Mouse (Mus musculus) hindbrain, embryonic 13.5 days (tissue): Measurements from ENCODE around the gene Snx25. TPM values are rescaled to one million over a fixed set of nuclear protein-coding genes. Genes with fewer than 3 reads are reported as not detected.

Experiments
- ATAC-seq: fragments of 200-750 bp; cut with Nextera tagmentation; 2 replicates; pipeline ENCODE4 v1.8.0; 2017; ENCODE audit warnings: moderate TSS enrichment; ENCODE audit not compliant: low FRiP score
- H3K27ac ChIP-seq: fragments of 300-500 bp; sonication (generic); 2 replicates; pipeline ENCODE4 v1.5.1; 2015; ENCODE audit warnings: inconsistent platforms, mild to moderate bottlenecking, moderate library complexity
- H3K27me3 ChIP-seq: fragments of 300-500 bp; sonication (generic); 2 replicates; pipeline ENCODE4 v1.6.1; 2015; ENCODE audit warnings: mild to moderate bottlenecking, inconsistent platforms
- H3K36me3 ChIP-seq: fragments of 300-500 bp; sonication (generic); 2 replicates; pipeline ENCODE4 v1.6.1; 2015; ENCODE audit warnings: mild to moderate bottlenecking, inconsistent platforms
- H3K4me1 ChIP-seq: fragments of 300-500 bp; sonication (generic); replicated peaks from 2 replicates; pipeline ENCODE4 v1.6.1; 2015; ENCODE audit warnings: inconsistent platforms
- H3K4me2 ChIP-seq: fragments of 300-500 bp; sonication (generic); 2 replicates; pipeline ENCODE4 v1.6.1; 2015; ENCODE audit warnings: inconsistent platforms, mild to moderate bottlenecking, moderate library complexity
- H3K4me3 ChIP-seq: fragments of 300-500 bp; sonication (generic); 2 replicates; pipeline ENCODE4 v1.5.1; 2015; ENCODE audit warnings: mild to moderate bottlenecking, inconsistent platforms
- H3K9ac ChIP-seq: fragments of 300-500 bp; sonication (generic); 2 replicates; pipeline ENCODE4 v1.6.1; 2015; ENCODE audit warnings: mild to moderate bottlenecking, inconsistent platforms
- H3K9me3 ChIP-seq: fragments of 300-500 bp; sonication (generic); 2 replicates; pipeline ENCODE4 v1.6.1; 2016; ENCODE audit warnings: inconsistent platforms
- WGBS: fragments of 180-500 bp; shearing (Covaris S2); methylation state at CpG from one replicate; pipeline ENCODE4 v1.1.7; 2015; 5-methylcytosine and 5-hydroxymethylcytosine counted together
- polyA plus RNA-seq: library from polyadenylated mRNA; unstranded; fragments of >200 nt; fragmentation: Nextera tagmentation; extraction: Ambion mirVana; gene quantifications from 2 replicates; pipeline ENCODE4 v1.2.1, GENCODE M21; 2015

Snx25 gene
- polyA plus RNA-seq, result 6.4 TPM in 2 replicates

DNA sequence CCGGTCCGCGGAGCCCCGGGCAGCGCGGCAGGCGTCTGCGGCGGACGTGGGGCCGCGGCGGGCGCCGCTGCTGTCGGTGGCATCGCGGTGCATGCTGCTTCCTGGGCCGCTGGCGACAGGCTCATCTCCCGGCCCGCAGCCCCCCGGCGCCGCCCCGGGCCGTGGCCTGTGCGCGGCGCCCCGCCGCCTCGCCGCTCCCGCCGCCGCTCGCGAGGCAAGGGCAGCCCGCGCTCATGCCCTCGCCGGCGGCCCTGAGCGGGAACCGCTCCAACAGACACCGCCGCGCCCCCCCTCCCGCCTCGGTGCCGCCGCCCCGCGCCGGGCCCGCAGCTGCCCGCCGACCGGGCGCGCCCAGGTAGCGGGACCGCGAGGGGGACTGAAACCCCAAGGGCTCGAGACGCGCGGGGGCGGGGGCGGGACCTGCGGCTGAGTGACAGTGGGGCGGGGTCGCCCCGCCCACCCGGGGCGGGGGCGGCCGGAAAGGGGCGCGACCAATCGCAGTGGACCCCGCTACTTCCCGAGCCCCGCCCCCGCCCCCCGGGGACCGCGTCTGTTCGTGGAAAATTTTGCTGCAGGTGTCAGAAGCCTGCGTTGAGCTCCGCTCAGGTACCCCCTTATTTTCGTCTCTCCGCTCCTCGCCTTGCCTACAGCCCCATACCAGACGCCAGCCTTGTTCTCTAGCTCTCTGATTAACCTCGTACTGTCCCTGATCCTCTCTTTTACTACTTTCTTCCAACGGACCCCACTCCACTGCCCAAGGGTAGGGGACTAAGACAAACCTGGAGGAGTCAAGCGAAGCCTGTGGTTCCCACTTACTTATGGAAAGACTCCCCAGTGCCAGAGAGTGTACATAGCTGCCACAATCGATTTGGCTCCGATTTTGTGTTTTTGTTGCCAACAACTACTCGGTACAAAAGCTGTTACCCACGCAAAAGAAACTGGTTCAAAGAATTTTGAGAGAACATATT, at the start of gene Snx25:
TSS of gene Snx25 (minus strand) at position 96 of the 968 bp plus-strand sequence.
- WGBS, result 4% methylated on average over 45 of the region's 103 CpGs
- Histone ChIP-seq H3K9me3 (no peaks in the 10 kb centered on the region), H3K27me3 (peaks cover 22% of the 10 kb centered on the region), H3K27ac (peak within 1 kb of the TSS; percentile 86), H3K36me3 (no peaks in the 10 kb centered on the region), H3K9ac (peak within 1 kb of the TSS; percentile 92), H3K4me3 (peak within 1 kb of the TSS; percentile 82), H3K4me2 (peak within 1 kb of the TSS; percentile 86), H3K4me1 (peaks cover 17% of the 10 kb centered on the region)
- peak; percentile 89 for ATAC-seq

DNA sequence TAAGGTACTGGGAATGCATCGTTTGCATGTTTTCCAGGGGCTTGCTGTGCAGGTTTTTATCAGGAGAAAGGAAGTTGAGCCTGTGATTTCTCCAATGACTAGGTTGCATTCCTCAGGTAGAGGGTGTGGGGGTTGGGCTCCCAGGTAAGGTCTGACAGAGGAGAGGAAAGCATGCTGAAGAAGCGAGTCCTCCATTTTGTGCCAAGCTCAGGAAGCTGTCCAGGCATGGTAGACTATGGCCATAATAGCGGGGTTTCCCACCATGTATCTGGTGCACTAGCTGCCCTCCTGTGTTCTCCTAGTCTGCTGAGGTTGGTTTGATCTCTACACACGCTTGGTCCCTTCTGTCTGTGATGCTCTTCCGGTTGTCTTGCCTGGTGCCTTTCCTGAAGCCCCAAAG, 45.7 kb upstream of the Snx25 start:
- WGBS, result 90% methylated on average over 5 of the region's 5 CpGs
- Histone ChIP-seq H3K27ac (no peak overlapping the region), H3K27me3 (no peaks in the 10 kb centered on the region), H3K36me3 (peaks cover 57% of the 10 kb centered on the region), H3K9ac (no peak overlapping the region), H3K4me1 (no peaks in the 10 kb centered on the region), H3K4me2 (no peak overlapping the region), H3K9me3 (no peaks in the 10 kb centered on the region), H3K4me3 (no peak overlapping the region)
- ATAC-seq, result no peak

DNA sequence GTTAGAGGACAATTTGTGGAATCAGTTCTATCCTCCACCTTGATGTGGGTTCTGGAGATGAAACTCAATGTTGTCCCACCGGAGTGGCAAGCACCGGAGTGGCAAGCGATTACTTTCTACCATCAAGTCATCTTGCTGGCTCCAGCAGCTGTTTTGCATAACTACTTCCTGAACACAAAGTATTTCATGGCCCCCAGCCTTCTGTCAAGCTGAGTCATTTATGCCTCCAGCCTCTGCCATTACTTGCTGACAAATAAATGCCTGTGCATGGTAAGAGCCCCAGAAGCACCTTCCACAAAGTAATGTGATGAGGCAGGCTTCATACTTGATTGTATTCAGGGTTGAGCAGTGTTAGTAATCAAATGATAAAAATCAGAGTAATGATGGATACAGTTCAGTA, 44.9 kb upstream of the Snx25 start:
- 92% methylated on average over 3 of the region's 3 CpGs for WGBS
- Histone ChIP-seq H3K9me3 (no peaks in the 10 kb centered on the region), H3K4me2 (no peak overlapping the region), H3K36me3 (peaks cover 59% of the 10 kb centered on the region), H3K4me1 (no peaks in the 10 kb centered on the region), H3K27me3 (no peaks in the 10 kb centered on the region), H3K4me3 (no peak overlapping the region), H3K27ac (no peak overlapping the region), H3K9ac (no peak overlapping the region)
- ATAC-seq, result no peak

- 95% methylated on average over 8 of the region's 8 CpGs for whole genome bisulfite sequencing
- Histone ChIP-seq H3K4me2 (no peak overlapping the region), H3K27me3 (no peaks in the 10 kb centered on the region), H3K36me3 (peaks cover 50% of the 10 kb centered on the region), H3K27ac (no peak overlapping the region), H3K4me3 (no peak overlapping the region), H3K4me1 (no peaks in the 10 kb centered on the region), H3K9ac (no peak overlapping the region), H3K9me3 (no peaks in the 10 kb centered on the region)
- ATAC-seq, result no peak
Observed at GRCm38 (mm10) chr8:46193100-46193499, 41.1 kb upstream of the Snx25 start.

DNA sequence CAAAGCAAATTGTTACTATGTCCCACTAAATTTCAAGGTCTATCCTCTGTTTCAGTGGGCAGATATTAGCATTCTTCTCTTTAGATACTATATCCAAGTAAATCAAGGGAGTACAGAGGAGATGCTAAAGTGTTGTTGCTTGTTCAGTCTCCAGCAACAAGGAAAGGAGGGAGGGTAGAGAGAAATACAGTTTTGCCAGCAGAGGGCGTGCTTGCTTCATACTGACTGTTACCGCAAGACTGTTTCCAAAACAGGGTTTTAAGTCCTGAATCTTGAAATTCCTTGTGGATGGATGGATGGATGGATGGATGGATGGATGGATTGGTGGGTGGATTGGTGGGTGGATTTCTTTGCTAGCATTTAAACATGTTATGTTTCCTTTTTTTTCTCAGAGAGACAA, 33.4 kb upstream of the Snx25 start:
- Histone ChIP-seq H3K9me3 (no peaks in the 10 kb centered on the region), H3K4me3 (no peak overlapping the region), H3K27me3 (no peaks in the 10 kb centered on the region), H3K9ac (no peak overlapping the region), H3K27ac (no peak overlapping the region), H3K4me1 (no peaks in the 10 kb centered on the region), H3K36me3 (peaks cover 9% of the 10 kb centered on the region), H3K4me2 (no peak overlapping the region)
- WGBS, result 5% methylated on average over 2 of the region's 2 CpGs
- ATAC-seq, result no peak

DNA sequence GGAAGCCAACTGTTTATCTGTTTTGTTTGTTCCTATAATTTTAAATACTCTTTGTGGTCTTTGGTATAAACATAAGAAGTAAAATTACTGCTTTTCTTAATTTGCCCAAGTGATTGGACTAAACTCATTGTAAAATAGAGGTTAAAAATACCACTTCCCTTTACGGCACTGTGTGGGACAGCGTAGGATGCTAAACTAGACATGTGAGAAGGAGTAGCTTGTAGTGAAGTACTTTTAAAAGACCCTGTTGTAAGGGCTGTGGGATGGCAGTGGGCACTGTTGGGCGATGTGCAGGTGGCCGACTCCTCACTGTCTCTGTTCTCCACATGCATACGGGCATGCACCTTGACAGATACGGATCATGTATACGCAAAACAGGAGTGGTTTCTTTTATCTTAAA, 28.2 kb upstream of the Snx25 start:
- 99% methylated on average over 7 of the region's 7 CpGs for WGBS
- no peak for ATAC-seq
- no peak overlapping the region for H3K4me2 ChIP-seq
- no peak overlapping the region for H3K27ac ChIP-seq
- H3K4me1 ChIP-seq, result no peaks in the 10 kb centered on the region
- no peak overlapping the region for H3K4me3 ChIP-seq
- no peaks in the 10 kb centered on the region for H3K27me3 ChIP-seq
- H3K9ac ChIP-seq, result no peak overlapping the region
- peaks cover 13% of the 10 kb centered on the region for H3K36me3 ChIP-seq
- H3K9me3 ChIP-seq, result no peaks in the 10 kb centered on the region

GRCm38 (mm10) chr8:46173651-46174050, 21.7 kb upstream of the Snx25 start:
- Histone ChIP-seq H3K27ac (no peak overlapping the region), H3K27me3 (no peaks in the 10 kb centered on the region), H3K4me1 (no peaks in the 10 kb centered on the region), H3K36me3 (peaks cover 29% of the 10 kb centered on the region), H3K9me3 (no peaks in the 10 kb centered on the region), H3K4me3 (no peak overlapping the region), H3K9ac (no peak overlapping the region), H3K4me2 (no peak overlapping the region)
- ATAC-seq, result no peak
- 90% methylated on average over 2 of the region's 2 CpGs for WGBS

DNA sequence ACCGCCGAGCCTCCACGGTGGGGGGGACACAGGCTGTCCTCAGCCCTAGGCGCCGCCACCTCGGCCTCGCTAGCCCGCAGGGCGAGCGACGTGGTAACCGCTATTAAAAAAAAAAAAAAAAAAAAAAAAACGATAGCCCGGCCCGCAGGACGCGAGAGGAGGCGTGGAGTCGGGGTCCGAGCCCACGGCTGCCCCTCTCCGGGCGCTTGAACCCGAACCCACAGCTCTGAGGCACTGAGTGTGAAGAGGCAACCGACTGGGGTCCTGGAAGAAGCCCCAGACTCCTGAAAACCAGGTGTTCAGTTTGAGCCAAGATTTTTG, 11.9 kb upstream of the Snx25 start:
- H3K4me3 ChIP-seq, result peak overlapping the region; percentile 61
- peaks cover 23% of the 10 kb centered on the region for H3K4me1 ChIP-seq
- under 1% methylated on average over 24 of the region's 25 CpGs for WGBS
- H3K27me3 ChIP-seq, result no peaks in the 10 kb centered on the region
- peak overlapping the region; percentile 89 for H3K27ac ChIP-seq
- no peak; the same call in 1 of the 2 replicates for ATAC-seq
- H3K36me3 ChIP-seq, result peaks cover 6% of the 10 kb centered on the region; the same call in 1 of the 2 replicates
- H3K9ac ChIP-seq, result peak overlapping the region; percentile 82
- no peaks in the 10 kb centered on the region for H3K9me3 ChIP-seq
- H3K4me2 ChIP-seq, result peak overlapping the region; percentile 73

GRCm38 (mm10) chr8:46162953-46163869, 11.3 kb upstream of the Snx25 start:
- H3K27ac ChIP-seq, result peak overlapping the region; percentile 89
- no peaks in the 10 kb centered on the region for H3K27me3 ChIP-seq
- 2% methylated on average over 71 of the region's 77 CpGs for WGBS
- peaks cover 23% of the 10 kb centered on the region for H3K4me1 ChIP-seq
- peak overlapping the region; percentile 73 for H3K4me2 ChIP-seq
- H3K9ac ChIP-seq, result peak overlapping the region; percentile 82
- peak overlapping the region; percentile 61 for H3K4me3 ChIP-seq
- peaks cover 6% of the 10 kb centered on the region; the same call in 1 of the 2 replicates for H3K36me3 ChIP-seq
- peak; percentile 98 for ATAC-seq
- H3K9me3 ChIP-seq, result no peaks in the 10 kb centered on the region

DNA sequence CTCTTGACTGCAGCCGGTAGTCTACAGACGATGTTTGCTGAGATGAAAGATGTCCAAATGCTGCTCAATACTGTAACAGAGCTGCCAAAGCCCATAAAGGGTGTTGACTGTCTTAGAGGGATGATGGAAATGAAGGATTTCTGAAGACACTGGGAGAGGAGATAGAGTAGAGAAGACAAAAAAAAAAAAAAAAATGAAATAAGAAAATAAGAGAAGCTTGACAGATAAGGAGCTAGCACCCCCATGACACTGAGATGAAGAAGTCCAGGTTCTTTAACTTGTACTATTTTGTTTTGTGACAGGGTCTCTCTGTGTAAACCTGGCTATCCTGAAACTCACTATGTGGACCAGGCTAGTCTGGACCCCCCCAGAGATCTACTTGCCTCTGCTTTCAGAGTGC, 1.1 kb upstream of the Snx25 start:
- 36% methylated on average over 2 of the region's 2 CpGs for WGBS
- peak overlapping the region; percentile 86 for H3K4me2 ChIP-seq
- no peak overlapping the region for H3K9ac ChIP-seq
- H3K36me3 ChIP-seq, result no peaks in the 10 kb centered on the region
- no peak overlapping the region for H3K27ac ChIP-seq
- H3K4me3 ChIP-seq, result peak overlapping the region; percentile 82
- ATAC-seq, result no peak
- H3K9me3 ChIP-seq, result no peaks in the 10 kb centered on the region
- peaks cover 22% of the 10 kb centered on the region for H3K27me3 ChIP-seq
- H3K4me1 ChIP-seq, result peaks cover 17% of the 10 kb centered on the region

DNA sequence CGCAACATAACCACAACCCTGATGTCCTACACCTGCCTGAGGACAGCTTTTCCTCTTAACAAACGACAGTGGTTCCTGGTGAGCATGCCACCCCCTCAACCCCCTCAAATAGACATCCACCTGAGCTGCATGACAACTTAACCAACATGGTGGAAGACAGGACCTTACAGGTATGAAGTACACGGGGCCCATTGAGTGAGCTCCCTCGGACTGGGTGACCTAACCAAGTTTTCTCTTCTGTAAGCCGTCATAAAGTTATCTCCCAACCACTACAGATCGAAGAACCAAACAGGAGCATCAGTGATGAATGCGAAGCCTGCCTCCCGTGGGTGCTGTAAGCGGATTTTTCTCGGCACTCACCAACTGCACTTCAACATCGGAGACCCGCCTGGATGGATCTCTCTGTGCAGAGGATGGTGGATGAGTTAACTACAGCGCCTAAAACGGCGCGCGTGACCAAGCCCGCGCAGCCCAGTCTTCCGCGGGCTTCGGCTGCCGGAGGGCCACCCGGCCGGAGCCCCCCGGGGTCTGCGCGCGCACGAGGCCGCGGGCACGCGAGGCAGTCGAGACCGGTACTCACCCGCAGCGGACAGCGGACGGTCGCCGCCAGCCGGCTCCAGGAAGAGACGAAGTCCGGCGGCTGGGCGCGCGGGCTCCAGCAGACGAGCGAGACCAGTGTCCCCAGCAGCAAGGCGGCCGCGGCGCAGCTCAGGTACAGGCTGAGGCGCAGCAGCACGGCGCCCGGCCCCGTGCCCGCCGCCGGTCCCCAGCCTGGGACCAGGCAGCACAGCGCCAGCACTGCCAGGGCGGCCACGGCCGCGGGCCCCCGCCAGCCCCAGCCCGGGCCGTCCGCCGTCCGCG, 527 bp downstream of the Snx25 start, which contains the start of gene Cfap97:
TSS of gene Cfap97 (plus strand) at position 570 of the 861 bp plus-strand sequence.
- Histone ChIP-seq H3K27me3 (peaks cover 22% of the 10 kb centered on the region), H3K36me3 (no peaks in the 10 kb centered on the region), H3K27ac (peak within 1 kb of the TSS; percentile 86), H3K4me3 (peak within 1 kb of the TSS; percentile 82), H3K4me1 (peaks cover 20% of the 10 kb centered on the region), H3K4me2 (peak within 1 kb of the TSS; percentile 86), H3K9ac (peak within 1 kb of the TSS; percentile 92), H3K9me3 (no peaks in the 10 kb centered on the region)
- ATAC-seq, result peak; percentile 88
- 2% methylated on average over 59 of the region's 75 CpGs for WGBS
